Mouse (Mus musculus): ENCODE measurements around the gene Ofcc1. TPM values are rescaled to one million over a fixed set of nuclear protein-coding genes. Genes with fewer than 3 reads are reported as not detected.

The Ofcc1 gene
- total RNA-seq, 2 experiments from 2014 or later: not detected

DNA sequence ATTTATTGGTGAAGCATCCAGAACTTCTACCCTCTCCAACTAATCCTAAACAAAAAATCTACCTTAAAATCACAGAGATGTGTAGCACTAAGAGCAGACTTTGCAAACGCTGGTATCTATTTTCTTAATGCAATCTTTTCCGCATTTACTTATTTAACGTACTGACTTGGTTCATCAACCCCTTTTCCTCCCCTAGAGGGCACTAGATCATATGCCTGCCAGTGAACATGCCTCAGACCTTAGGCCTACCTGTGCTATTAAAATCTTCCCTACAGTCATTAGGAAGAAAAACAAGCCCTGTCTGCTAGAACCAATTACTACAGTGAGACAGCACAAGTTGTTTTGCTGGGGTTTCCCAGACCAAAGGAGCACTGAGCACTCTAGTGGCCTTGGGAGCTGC lies 404.0 kb downstream of the Ofcc1 start:
- no peak for DNase-seq (ENCODE audit: extremely low spot score in 1 of 2, low spot score in 2 of 2)
- intact Hi-C loops (cut with DNase I): no loop called here
- H3K4me3 ChIP-seq: no peak overlapping the region
- TF ChIP-seq CTCF (IDR thresholded peaks at IDR 0.05): peak; percentile 40
- H3K27ac ChIP-seq: no peak overlapping the region

GRCm38 (mm10) chr13:39956017-39956416 lies 405.2 kb downstream of the Ofcc1 start:
- intact Hi-C loops (cut with DNase I): no loop called here
- no peak for TF ChIP-seq CTCF (IDR thresholded peaks at IDR 0.05)
- no peak overlapping the region for H3K27ac ChIP-seq
- no peak overlapping the region for H3K4me3 ChIP-seq
- no peak for DNase-seq (ENCODE audit: extremely low spot score in 1 of 2, low spot score in 2 of 2)

All from left cerebral cortex, adult 2 months (tissue).